Mouse (Mus musculus) cerebellum, adult 2 months (tissue): ENCODE data around the gene Psma4. TPM values are rescaled to one million over a fixed set of nuclear protein-coding genes. Genes with fewer than 3 reads are reported as not detected.
A peak's percentile ranks its signal among the peaks of the same experiment; 100 is the strongest.
"Not testable (repeated sequence)": the region's sequence is repeated elsewhere in the genome, so short reads cannot be mapped to it uniquely, and the experiment has no call there.

ENCODE experiments used
- DNase-seq, 2 experiments: peaks; one replicate each; pipeline ENCODE4 v3.0.0; 2021
- H3K27ac ChIP-seq: fragments of 200-500 bp; 2 replicates; pipeline ENCODE4 v1.5.1; 2012; ENCODE audit warnings: low read length, control low read depth, inconsistent platforms; ENCODE audit not compliant: insufficient read depth
- H3K27me3 ChIP-seq: fragments of 200-500 bp; 2 replicates; pipeline ENCODE4 v1.6.1; 2012; ENCODE audit warnings: inconsistent platforms, mild to moderate bottlenecking, low read length, moderate library complexity; ENCODE audit not compliant: control insufficient read depth, insufficient read depth
- H3K4me1 ChIP-seq: fragments of 200-500 bp; 2 replicates; pipeline ENCODE4 v1.6.1; 2011; ENCODE audit warnings: low read length; ENCODE audit not compliant: control insufficient read depth, insufficient read depth
- H3K4me3 ChIP-seq: fragments of 200-500 bp; replicated peaks from 2 replicates; pipeline ENCODE3; 2011; ENCODE audit warnings: mild to moderate bottlenecking, low read depth, low read length, control low read depth; ENCODE audit not compliant: insufficient read depth
- CTCF ChIP-seq: fragments of 200-500 bp; IDR thresholded peaks from 2 replicates; pipeline ENCODE4 v1.5.1; 2011; ENCODE audit warnings: low read depth, mild to moderate bottlenecking, control low read depth, low read length, moderate library complexity, borderline replicate concordance; ENCODE audit not compliant: insufficient read depth
- POLR2A ChIP-seq: fragments of 200-500 bp; IDR thresholded peaks from 2 replicates; pipeline ENCODE4 v1.6.1; 2011; ENCODE audit warnings: low read length, control low read depth, borderline replicate concordance; ENCODE audit not compliant: insufficient read depth
- WGBS: fragments of 180-500 bp; shearing (Covaris S2); methylation state at CpG from one replicate; pipeline ENCODE4 v1.1.7; 2018; 5-methylcytosine and 5-hydroxymethylcytosine counted together
- polyA plus RNA-seq: library from polyadenylated mRNA; depleted of rRNA; stranded (reverse); fragments of >200 nt; gene quantifications from 2 replicates; pipeline ENCODE4 v1.2.3, GENCODE M21; 2012

The Psma4 gene
- polyA plus RNA-seq, 1 experiment: 148 TPM

GRCm38 (mm10) chr9:54919946-54920345, 30.6 kb upstream of the Psma4 start:
- H3K4me3 ChIP-seq: no peak overlapping the region
- H3K27ac ChIP-seq: no peak overlapping the region
- no peak for TF ChIP-seq POLR2A
- no peak for TF ChIP-seq CTCF
- H3K27me3 ChIP-seq: no peaks in the 10 kb centered on the region
- no peaks in the 10 kb centered on the region for H3K4me1 ChIP-seq
- WGBS: 64% methylated on average over 4 of the region's 4 CpGs
- DNase-seq: no peak

GRCm38 (mm10) chr9:54930741-54931140, 19.8 kb upstream of the Psma4 start:
- TF ChIP-seq POLR2A: no peak
- Histone ChIP-seq H3K4me3 (no peak overlapping the region), H3K27ac (no peak overlapping the region), H3K4me1 (no peaks in the 10 kb centered on the region), H3K27me3 (no peaks in the 10 kb centered on the region)
- 90% methylated on average over 1 of the region's 1 CpGs for WGBS
- no peak for DNase-seq

DNA sequence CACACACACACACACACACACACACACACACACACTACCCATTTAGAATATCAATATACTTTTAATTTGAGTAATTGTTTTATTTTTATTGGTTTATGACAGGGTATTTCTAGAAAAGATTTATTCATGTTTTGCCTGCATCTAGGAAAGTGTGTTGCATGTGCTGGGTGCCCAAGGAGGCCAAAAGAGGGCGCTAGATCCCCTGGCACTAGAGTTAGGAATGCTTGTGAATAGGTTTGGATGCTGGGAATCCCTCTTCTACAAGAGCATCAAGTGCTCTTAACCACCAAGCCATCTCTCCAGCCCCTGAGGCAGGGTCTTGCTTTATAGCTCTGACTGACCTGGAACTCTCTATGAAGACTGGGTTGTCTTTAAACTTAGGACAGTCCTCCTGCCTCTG, 18.8 kb upstream of the Psma4 start:
- H3K4me1 ChIP-seq: no peaks in the 10 kb centered on the region
- no peak for DNase-seq
- H3K27me3 ChIP-seq: no peaks in the 10 kb centered on the region
- 20% methylated on average over 1 of the region's 1 CpGs for WGBS
- H3K27ac ChIP-seq: no peak overlapping the region
- TF ChIP-seq POLR2A: no peak
- TF ChIP-seq CTCF: no peak
- H3K4me3 ChIP-seq: no peak overlapping the region

DNA sequence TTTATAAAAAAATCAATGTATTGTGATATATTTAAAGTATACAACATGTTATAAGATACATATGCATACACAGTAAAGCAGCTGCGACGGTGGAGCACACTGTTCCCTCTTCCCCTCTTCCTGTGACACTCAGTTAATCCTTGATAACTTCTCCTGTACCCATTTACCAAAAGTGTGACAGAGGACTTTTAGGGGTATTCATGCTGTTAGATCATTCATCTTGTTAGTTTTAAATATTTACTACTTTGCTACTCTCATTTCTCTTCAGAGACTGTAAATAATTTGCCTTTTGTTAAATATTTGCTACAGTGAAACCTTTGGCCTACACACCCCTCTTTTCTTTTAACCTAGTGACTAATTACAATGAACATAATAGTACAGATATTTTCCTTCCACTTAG, 18.2 kb upstream of the Psma4 start:
- no peak for DNase-seq
- Histone ChIP-seq H3K4me3 (no peak overlapping the region), H3K27ac (no peak overlapping the region), H3K4me1 (no peaks in the 10 kb centered on the region), H3K27me3 (no peaks in the 10 kb centered on the region)
- TF ChIP-seq POLR2A: no peak
- no peak for TF ChIP-seq CTCF
- WGBS: 84% methylated on average over 2 of the region's 2 CpGs

DNA sequence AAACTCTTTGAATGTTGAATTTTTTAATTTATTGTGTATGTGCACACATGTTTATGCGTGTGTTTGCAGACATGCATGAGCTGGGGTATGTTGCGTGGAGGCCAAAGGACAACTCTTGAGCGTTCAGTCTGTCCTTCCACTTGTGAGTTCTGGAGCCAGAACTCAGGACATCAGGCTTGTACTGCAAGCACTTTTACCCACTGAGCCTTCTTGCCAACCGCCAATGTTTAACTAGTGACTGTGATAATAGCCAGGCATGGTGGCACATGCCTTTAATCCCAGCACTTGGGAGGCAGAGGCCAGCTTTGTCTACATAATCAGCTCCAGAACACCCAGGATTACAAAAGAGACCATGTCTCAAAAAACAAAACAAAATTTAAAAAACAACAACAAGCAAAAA, 8.5 kb upstream of the Psma4 start:
- Histone ChIP-seq H3K4me1 (no peaks in the 10 kb centered on the region), H3K27ac (no peak overlapping the region), H3K27me3 (no peaks in the 10 kb centered on the region), H3K4me3 (no peak overlapping the region)
- TF ChIP-seq CTCF: no peak
- TF ChIP-seq POLR2A: no peak
- DNase-seq: no peak
- 93% methylated on average over 4 of the region's 4 CpGs for WGBS

DNA sequence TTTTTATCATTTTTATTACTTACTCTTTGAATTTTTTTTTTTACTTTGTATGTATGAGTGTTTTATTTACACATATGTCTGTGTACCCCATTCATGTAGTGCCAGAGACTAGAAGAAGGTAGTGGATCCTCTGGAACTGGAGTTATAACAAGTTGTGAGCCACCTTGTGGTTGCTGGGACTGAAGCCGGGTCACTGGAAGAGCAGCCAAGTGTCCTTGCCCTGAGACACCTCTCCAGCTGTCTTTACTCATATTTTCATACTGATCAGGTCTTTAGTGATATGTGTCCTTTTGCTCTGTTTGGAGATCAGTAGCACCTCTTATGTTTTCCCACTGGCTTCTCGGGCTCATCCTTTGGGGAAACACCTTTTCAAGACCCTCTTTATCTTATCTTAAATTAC, 6.1 kb upstream of the Psma4 start:
- no peak for DNase-seq
- Histone ChIP-seq H3K4me1 (no peaks in the 10 kb centered on the region), H3K27me3 (no peaks in the 10 kb centered on the region), H3K4me3 (no peak overlapping the region), H3K27ac (no peak overlapping the region)
- TF ChIP-seq CTCF (no peak), POLR2A (no peak)
- WGBS: 66% methylated on average over 2 of the region's 2 CpGs

DNA sequence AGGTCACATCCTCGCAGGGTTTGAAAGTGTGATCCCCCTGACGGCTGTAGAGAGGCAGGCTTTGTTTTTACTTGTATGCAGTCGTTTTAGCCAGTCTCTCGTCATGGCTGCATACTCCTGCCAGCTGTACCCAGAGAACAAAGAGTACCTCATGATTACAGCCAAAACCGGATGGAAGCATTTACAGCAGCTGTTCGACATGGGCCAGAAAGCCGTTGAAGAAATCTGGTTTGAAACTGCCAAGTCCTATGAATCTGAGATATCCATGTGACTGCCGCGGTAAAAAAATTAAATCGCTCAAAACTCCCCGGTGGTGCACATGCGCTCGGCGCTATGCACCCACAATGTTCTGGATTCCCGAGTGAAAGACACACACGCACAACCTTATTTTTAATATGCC, 4.3 kb upstream of the Psma4 start:
- Histone ChIP-seq H3K4me3 (no peak overlapping the region), H3K27me3 (no peaks in the 10 kb centered on the region), H3K4me1 (no peaks in the 10 kb centered on the region), H3K27ac (no peak overlapping the region)
- TF ChIP-seq POLR2A (no peak), CTCF (no peak)
- DNase-seq: no peak
- WGBS: 49% methylated on average over 16 of the region's 16 CpGs

DNA sequence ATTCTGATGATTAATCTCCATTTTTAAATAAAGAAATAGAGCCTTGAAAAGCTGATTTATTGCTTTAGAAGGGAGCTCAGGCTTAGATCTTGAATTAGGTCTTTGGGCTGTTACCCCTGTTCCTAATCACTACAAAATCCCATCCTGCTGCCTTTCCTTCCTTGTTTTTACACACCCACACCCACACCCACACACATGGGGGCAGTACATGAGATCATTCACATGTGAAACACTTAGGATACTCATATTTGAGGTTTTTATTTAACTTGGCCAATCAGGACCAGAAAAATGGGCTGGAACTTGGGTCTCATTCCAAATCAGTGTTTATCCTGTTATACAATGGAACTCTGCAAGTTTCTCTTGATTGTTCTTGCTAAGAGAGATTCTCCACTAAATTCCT, 1.1 kb upstream of the Psma4 start:
- no peak for TF ChIP-seq POLR2A
- no peak for TF ChIP-seq CTCF
- no peak for DNase-seq
- H3K27me3 ChIP-seq: no peaks in the 10 kb centered on the region
- H3K4me1 ChIP-seq: no peaks in the 10 kb centered on the region; the same call in 1 of the 2 replicates
- H3K4me3 ChIP-seq: no peak overlapping the region
- H3K27ac ChIP-seq: no peak overlapping the region

GRCm38 (mm10) chr9:54950162-54950561, 428 bp upstream of the Psma4 start:
- not testable (repeated sequence) for DNase-seq, H3K27me3 ChIP-seq, H3K27ac ChIP-seq, H3K4me1 ChIP-seq
- peak overlapping the region; percentile 74 for H3K4me3 ChIP-seq
- WGBS: 40% methylated on average over 8 of the region's 8 CpGs
